Mouse (Mus musculus) embryonic fibroblast, embryonic 13.5 days (primary cell): ENCODE results near the gene Commd1.

Source experiments
- CTCF ChIP-seq: IDR thresholded peaks from 2 replicates; pipeline ENCODE4 v1.5.1; 2011; ENCODE audit warnings: mild to moderate bottlenecking, control low read depth, low read length, moderate library complexity, borderline replicate concordance; ENCODE audit not compliant: insufficient read depth
- POLR2A ChIP-seq: IDR thresholded peaks from 2 replicates; pipeline ENCODE4 v1.6.1; 2011; ENCODE audit warnings: low read depth, mild to moderate bottlenecking, control low read depth, low read length, moderate library complexity

DNA sequence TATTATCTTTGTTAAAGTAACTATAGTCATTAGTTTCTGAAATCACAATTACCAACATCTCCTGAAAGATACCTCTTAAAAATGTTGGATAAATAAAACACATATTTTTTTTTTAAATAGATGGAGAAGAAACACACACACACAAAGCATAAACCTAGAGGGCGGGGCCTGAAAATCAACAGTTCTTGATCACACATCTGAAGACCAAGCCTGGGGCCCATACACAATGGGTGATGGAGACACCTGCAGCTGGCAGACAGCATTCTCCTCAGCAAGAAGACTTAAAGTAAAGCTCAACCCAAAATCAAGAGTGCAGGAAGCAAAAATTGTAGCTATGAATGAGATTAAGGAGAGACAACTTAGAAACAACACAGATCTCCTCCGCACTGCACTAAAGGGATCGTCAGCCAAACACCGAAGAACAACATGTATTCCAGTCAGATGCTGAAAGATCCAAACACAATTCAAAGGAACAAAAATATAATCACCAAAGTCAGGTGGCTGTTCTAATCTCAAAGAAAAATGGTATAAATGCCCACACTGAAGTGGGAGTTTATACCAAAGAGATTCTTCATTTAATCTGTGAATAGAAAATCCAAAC is 44.4 kb downstream of the Commd1 start:
- TF ChIP-seq CTCF, result no peak
- TF ChIP-seq POLR2A, result no peak
